Mouse (Mus musculus): ENCODE measurements at regions not wholly inside any gene's neighbourhood (a gene's known extent, or its start where the extent isn't known, plus 50 kb on each side); places are given as distances from the start of the nearest gene placed in this dataset.

DNA sequence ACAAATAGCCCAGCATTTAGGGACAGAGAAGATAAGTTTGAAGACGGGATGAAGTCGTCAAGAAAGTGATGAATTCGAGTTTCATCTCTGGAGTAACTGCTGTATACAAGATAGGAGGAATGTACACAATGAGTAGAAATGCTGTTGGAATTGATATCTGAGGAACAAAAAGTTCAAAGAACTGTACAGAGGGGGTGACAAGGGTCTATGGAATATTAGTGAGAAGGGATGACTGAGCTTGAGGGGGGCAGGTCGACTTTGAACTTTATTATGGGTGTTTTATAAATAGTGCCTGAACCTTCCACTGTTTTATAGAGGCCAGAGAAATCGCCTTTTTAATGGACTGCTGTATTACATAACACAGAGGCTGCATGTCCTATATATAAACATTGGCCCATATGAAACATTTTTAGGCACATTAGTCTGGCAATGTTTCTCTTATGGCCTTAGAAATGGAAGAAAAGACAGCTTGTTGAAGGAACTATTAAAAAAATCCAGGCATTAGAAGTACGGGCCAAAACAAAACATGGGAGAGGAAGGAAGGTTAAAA is 59.7 kb upstream of the Slc8a1 start:
- Histone ChIP-seq H3K4me3 (ENCODE audit: low read depth, low read length) (no peak overlapping the region), H3K27me3 (replicated peaks; ENCODE audit: control insufficient read depth, insufficient read depth, low read length) (no peaks in the 10 kb centered on the region), H3K36me3 (ENCODE audit: control insufficient read depth, insufficient read depth, low read length) (no peaks in the 10 kb centered on the region), H3K4me2 (ENCODE audit: low read depth, low read length) (no peak overlapping the region), H3K9ac (ENCODE audit: low read depth, low read length) (no peak overlapping the region), H3K4me1 (ENCODE audit: control insufficient read depth, insufficient read depth, low read length) (no peaks in the 10 kb centered on the region), H3K9me3 (ENCODE audit: control insufficient read depth, low read length) (no peaks in the 10 kb centered on the region), H3K27ac (replicated peaks; ENCODE audit: low read depth, low read length) (no peak overlapping the region)
- no peak for DNase-seq (ENCODE audit: low spot score)
- no peak for ATAC-seq (ENCODE audit: low read depth)
- 76% methylated on average over 6 of the region's 6 CpGs for WGBS

DNA sequence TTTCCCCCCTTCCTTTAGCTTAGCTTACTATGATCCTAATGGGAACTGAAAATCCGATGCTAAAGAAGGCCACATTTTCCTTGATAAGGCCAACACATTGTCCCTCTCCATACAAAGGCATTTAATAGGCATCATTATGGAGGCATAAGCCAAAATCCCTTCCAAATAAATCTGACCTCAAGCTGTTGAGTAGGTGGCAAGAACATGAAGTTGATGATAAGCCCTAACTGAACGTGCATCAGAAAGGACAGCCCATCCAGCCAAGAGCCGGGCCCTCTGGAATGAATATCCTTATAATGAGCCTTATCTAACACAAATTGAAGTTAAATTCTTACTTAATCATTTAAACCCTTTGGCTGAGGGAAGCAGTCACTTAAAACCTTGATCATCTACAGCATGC is 50.6 kb upstream of the Slc8a1 start:
- no peaks in the 10 kb centered on the region for H3K27me3 ChIP-seq (replicated peaks; ENCODE audit: control insufficient read depth, insufficient read depth, low read length)
- H3K4me1 ChIP-seq (ENCODE audit: control insufficient read depth, insufficient read depth, low read length), result no peaks in the 10 kb centered on the region
- DNase-seq (ENCODE audit: low spot score), result no peak
- ATAC-seq (ENCODE audit: low read depth), result no peak
- H3K9ac ChIP-seq (ENCODE audit: low read depth, low read length), result no peak overlapping the region
- H3K4me2 ChIP-seq (ENCODE audit: low read depth, low read length), result no peak overlapping the region
- H3K36me3 ChIP-seq (ENCODE audit: control insufficient read depth, insufficient read depth, low read length), result no peaks in the 10 kb centered on the region
- H3K4me3 ChIP-seq (ENCODE audit: low read depth, low read length), result no peak overlapping the region
- WGBS, result 87% methylated on average over 3 of the region's 3 CpGs
- H3K9me3 ChIP-seq (ENCODE audit: control insufficient read depth, low read length), result no peaks in the 10 kb centered on the region
- H3K27ac ChIP-seq (replicated peaks; ENCODE audit: low read depth, low read length), result no peak overlapping the region
